Mouse (Mus musculus) embryonic facial prominence, embryonic 12.5 days (tissue): ENCODE data around the gene Tm9sf2. TPM values are rescaled to one million over a fixed set of nuclear protein-coding genes. Genes with fewer than 3 reads are reported as not detected.

Experiments
- ATAC-seq: fragments of 200-750 bp; cut with Nextera tagmentation; 2 replicates; pipeline ENCODE4 v1.8.0; 2017; ENCODE audit not compliant: insufficient number of reproducible peaks, insufficient read depth, low FRiP score, low TSS enrichment
- H3K27ac ChIP-seq: fragments of 300-500 bp; sonication (generic); 2 replicates; pipeline ENCODE4 v1.5.1; 2016; ENCODE audit warnings: mild to moderate bottlenecking
- H3K27me3 ChIP-seq: fragments of 300-500 bp; sonication (generic); 2 replicates; pipeline ENCODE4 v1.6.1; 2016; ENCODE audit warnings: mild to moderate bottlenecking, moderate library complexity
- H3K36me3 ChIP-seq: fragments of 300-500 bp; sonication (generic); 2 replicates; pipeline ENCODE4 v1.6.1; 2016; ENCODE audit warnings: mild to moderate bottlenecking
- H3K4me1 ChIP-seq: fragments of 300-500 bp; sonication (generic); 2 replicates; pipeline ENCODE4 v1.6.1; 2016
- H3K4me2 ChIP-seq: fragments of 300-500 bp; sonication (generic); replicated peaks from 2 replicates; pipeline ENCODE4 v1.6.1; 2016; ENCODE audit warnings: mild to moderate bottlenecking, moderate library complexity
- H3K4me3 ChIP-seq: fragments of 300-500 bp; sonication (generic); 2 replicates; pipeline ENCODE4 v1.5.1; 2016; ENCODE audit warnings: mild to moderate bottlenecking
- H3K9ac ChIP-seq: fragments of 300-500 bp; sonication (generic); 2 replicates; pipeline ENCODE4 v1.6.1; 2016; ENCODE audit warnings: mild to moderate bottlenecking, moderate library complexity
- H3K9me3 ChIP-seq: fragments of 300-500 bp; sonication (generic); 2 replicates; pipeline ENCODE4 v1.6.1; 2016; ENCODE audit warnings: mild to moderate bottlenecking, moderate library complexity
- WGBS: fragments of 180-500 bp; shearing (Covaris S2); methylation state at CpG from one replicate; pipeline ENCODE4 v1.1.7; 2016; 5-methylcytosine and 5-hydroxymethylcytosine counted together
- polyA plus RNA-seq: library from polyadenylated mRNA; unstranded; fragments of >200 nt; fragmentation: Nextera tagmentation; extraction: Ambion mirVana; gene quantifications from 2 replicates; pipeline ENCODE4 v1.2.1, GENCODE M21; 2016

Gene Tm9sf2
- polyA plus RNA-seq, 1 experiment from 2014 or later: 147 TPM

- Histone ChIP-seq H3K27me3 (no peaks in the 10 kb centered on the region), H3K36me3 (peaks cover 77% of the 10 kb centered on the region), H3K9ac (no peak overlapping the region), H3K27ac (no peak overlapping the region), H3K9me3 (no peaks in the 10 kb centered on the region), H3K4me2 (no peak overlapping the region), H3K4me3 (no peak overlapping the region), H3K4me1 (no peaks in the 10 kb centered on the region)
- 91% methylated on average over 4 of the region's 4 CpGs for WGBS
- ATAC-seq: no peak
These were observed 36.9 kb downstream of the Tm9sf2 start for GRCm38 (mm10) chr14:122143585-122144269.

- H3K4me3 ChIP-seq: no peak overlapping the region
- H3K36me3 ChIP-seq: peaks cover 76% of the 10 kb centered on the region
- H3K27ac ChIP-seq: no peak overlapping the region
- H3K27me3 ChIP-seq: no peaks in the 10 kb centered on the region
- H3K9ac ChIP-seq: no peak overlapping the region
- WGBS: 74% methylated on average over 1 of the region's 1 CpGs
- H3K9me3 ChIP-seq: no peaks in the 10 kb centered on the region
- ATAC-seq: no peak
- H3K4me2 ChIP-seq: no peak overlapping the region
- no peaks in the 10 kb centered on the region for H3K4me1 ChIP-seq
These were observed 38.5 kb downstream of the Tm9sf2 start for GRCm38 (mm10) chr14:122145374-122145773.

- Histone ChIP-seq H3K36me3 (peaks cover 70% of the 10 kb centered on the region), H3K4me2 (no peak overlapping the region), H3K4me3 (no peak overlapping the region), H3K9me3 (no peaks in the 10 kb centered on the region), H3K9ac (no peak overlapping the region), H3K27ac (no peak overlapping the region), H3K27me3 (no peaks in the 10 kb centered on the region), H3K4me1 (no peaks in the 10 kb centered on the region)
- no peak for ATAC-seq
- 84% methylated on average over 5 of the region's 5 CpGs for WGBS
These were observed 43.8 kb downstream of the Tm9sf2 start for GRCm38 (mm10) chr14:122150616-122151015.

GRCm38 (mm10) chr14:122157738-122158137, 50.9 kb downstream of the Tm9sf2 start:
- no peaks in the 10 kb centered on the region for H3K27me3 ChIP-seq
- H3K9me3 ChIP-seq: no peaks in the 10 kb centered on the region
- H3K4me1 ChIP-seq: no peaks in the 10 kb centered on the region
- no peak overlapping the region for H3K9ac ChIP-seq
- H3K4me3 ChIP-seq: no peak overlapping the region
- 89% methylated on average over 7 of the region's 7 CpGs for WGBS
- H3K36me3 ChIP-seq: peaks cover 41% of the 10 kb centered on the region
- no peak overlapping the region for H3K4me2 ChIP-seq
- H3K27ac ChIP-seq: no peak overlapping the region
- ATAC-seq: no peak

GRCm38 (mm10) chr14:122160916-122161315, 54.1 kb downstream of the Tm9sf2 start:
- Histone ChIP-seq H3K27me3 (no peaks in the 10 kb centered on the region), H3K27ac (no peak overlapping the region), H3K9me3 (no peaks in the 10 kb centered on the region), H3K4me1 (no peaks in the 10 kb centered on the region), H3K4me2 (no peak overlapping the region), H3K9ac (no peak overlapping the region), H3K4me3 (no peak overlapping the region), H3K36me3 (peaks cover 25% of the 10 kb centered on the region)
- WGBS: 100% methylated on average over 1 of the region's 1 CpGs
- ATAC-seq: no peak

GRCm38 (mm10) chr14:122168912-122169311, 62.1 kb downstream of the Tm9sf2 start:
- ATAC-seq: no peak

GRCm38 (mm10) chr14:122170202-122170781, 63.5 kb downstream of the Tm9sf2 start:
- no peaks in the 10 kb centered on the region for H3K27me3 ChIP-seq
- H3K4me2 ChIP-seq: no peak overlapping the region
- 0 out of 2 replicates have a peak, but pooled peaks cover 4% of the 10 kb centered on the region for H3K4me1 ChIP-seq
- H3K4me3 ChIP-seq: no peak overlapping the region
- no peak for ATAC-seq
- H3K27ac ChIP-seq: no peak overlapping the region
- WGBS: 70% methylated on average over 7 of the region's 7 CpGs
- no peak overlapping the region for H3K9ac ChIP-seq
- H3K36me3 ChIP-seq: no peaks in the 10 kb centered on the region
- no peaks in the 10 kb centered on the region for H3K9me3 ChIP-seq

More at GRCm38 (mm10) chr14:122168912-122169311, 62.1 kb downstream of the Tm9sf2 start:
- 0 out of 2 replicates have a peak, but pooled peaks cover 4% of the 10 kb centered on the region for H3K4me1 ChIP-seq
- peaks cover 3% of the 10 kb centered on the region; the same call in 1 of the 2 replicates for H3K36me3 ChIP-seq
- no peaks in the 10 kb centered on the region for H3K27me3 ChIP-seq
- H3K9ac ChIP-seq: no peak overlapping the region
- H3K9me3 ChIP-seq: no peaks in the 10 kb centered on the region
- no peak overlapping the region for H3K4me2 ChIP-seq
- H3K4me3 ChIP-seq: no peak overlapping the region
- 85% methylated on average over 7 of the region's 7 CpGs for WGBS
- no peak overlapping the region for H3K27ac ChIP-seq

GRCm38 (mm10) chr14:122171031-122171430, 64.2 kb downstream of the Tm9sf2 start:
- H3K27me3 ChIP-seq: no peaks in the 10 kb centered on the region
- H3K36me3 ChIP-seq: no peaks in the 10 kb centered on the region
- no peak overlapping the region for H3K9ac ChIP-seq
- ATAC-seq: no peak
- H3K4me1 ChIP-seq: 0 out of 2 replicates have a peak, but pooled peaks cover 4% of the 10 kb centered on the region
- H3K4me3 ChIP-seq: no peak overlapping the region
- H3K9me3 ChIP-seq: no peaks in the 10 kb centered on the region
- H3K4me2 ChIP-seq: no peak overlapping the region
- H3K27ac ChIP-seq: no peak overlapping the region
- 82% methylated on average over 7 of the region's 7 CpGs for WGBS

GRCm38 (mm10) chr14:122176263-122176798, 69.5 kb downstream of the Tm9sf2 start:
- H3K36me3 ChIP-seq: no peaks in the 10 kb centered on the region
- H3K9me3 ChIP-seq: no peaks in the 10 kb centered on the region
- H3K4me3 ChIP-seq: no peak overlapping the region
- H3K4me2 ChIP-seq: no peak overlapping the region
- 0 out of 2 replicates have a peak, but pooled peaks cover 7% of the 10 kb centered on the region for H3K4me1 ChIP-seq
- H3K27ac ChIP-seq: no peak overlapping the region
- 77% methylated on average over 14 of the region's 14 CpGs for WGBS
- ATAC-seq: no peak
- no peaks in the 10 kb centered on the region for H3K27me3 ChIP-seq
- no peak overlapping the region for H3K9ac ChIP-seq

GRCm38 (mm10) chr14:122179262-122179661, 72.4 kb downstream of the Tm9sf2 start:
- ATAC-seq: no peak
- H3K27ac ChIP-seq: no peak overlapping the region
- WGBS: 69% methylated on average over 16 of the region's 16 CpGs

GRCm38 (mm10) chr14:122181078-122181814, 74.4 kb downstream of the Tm9sf2 start, which contains the start of gene Clybl:
Gene Clybl (plus strand): TSS chr14:122181704.
- Histone ChIP-seq H3K27me3 (no peaks in the 10 kb centered on the region), H3K4me3 (peak within 1 kb of the TSS; percentile 78), H3K36me3 (no peaks in the 10 kb centered on the region), H3K4me1 (0 out of 2 replicates have a peak, but pooled peaks cover 6% of the 10 kb centered on the region), H3K9me3 (no peaks in the 10 kb centered on the region), H3K4me2 (peak within 1 kb of the TSS; percentile 62), H3K9ac (peak within 1 kb of the TSS; percentile 77), H3K27ac (peak within 1 kb of the TSS; percentile 60)
- peak; percentile 99 for ATAC-seq
- WGBS: 3% methylated on average over 45 of the region's 45 CpGs

More at GRCm38 (mm10) chr14:122179262-122179661, 72.4 kb downstream of the Tm9sf2 start:
- H3K36me3 ChIP-seq: no peaks in the 10 kb centered on the region
- no peaks in the 10 kb centered on the region for H3K27me3 ChIP-seq
- H3K9me3 ChIP-seq: no peaks in the 10 kb centered on the region
- no peak overlapping the region for H3K9ac ChIP-seq
- no peak overlapping the region for H3K4me3 ChIP-seq
- H3K4me2 ChIP-seq: no peak overlapping the region
- 0 out of 2 replicates have a peak, but pooled peaks cover 6% of the 10 kb centered on the region for H3K4me1 ChIP-seq
